In the genomic region with DNA sequence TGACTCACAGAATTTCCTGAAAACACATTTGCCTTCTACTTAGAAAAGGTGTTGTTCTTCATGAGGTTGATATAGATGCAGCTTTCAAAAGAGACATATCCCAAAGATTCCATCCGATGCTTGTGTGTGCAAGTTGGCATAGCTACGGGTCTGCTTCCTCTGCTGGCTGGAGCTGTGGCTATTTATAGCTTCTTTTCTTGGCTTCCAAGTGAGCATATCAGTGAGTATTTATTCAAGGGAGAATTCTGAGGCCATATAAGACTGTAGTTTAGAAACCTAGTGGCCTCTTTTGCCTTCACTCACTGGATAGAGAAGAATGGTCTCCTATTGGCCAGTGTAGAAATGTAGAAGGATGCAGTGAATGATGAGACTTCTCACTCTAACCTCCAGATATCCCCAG, we compare ENCODE assay signal across 9 mouse cellular contexts. TPM values are rescaled to one million over a fixed set of nuclear protein-coding genes. Genes with fewer than 3 reads are reported as not detected.
DNase-seq lines count a peak whose midpoint lies in the region; ATAC-seq lines count a peak whose summit lies in the region.
"Had no signal": no experiment of that assay in that cellular context is flagged by ENCODE, and none has a peak within 500 bp of the region (broad histone marks: within the 10 kb centered on the region; RNA-seq: fewer than 3 reads in every experiment).

No protein-coding gene starts in this region.

- H3K4me2 ChIP-seq in heart, embryonic 11.5 days, result peak overlapping the region; percentile 20
- H3K4me2 ChIP-seq: limb, embryonic 12.5 days had no signal

- peak overlapping the region; percentile 91 for H3K27ac ChIP-seq in heart, embryonic 11.5 days (ENCODE audit: low read depth, low read length)
- H3K27ac ChIP-seq: limb, embryonic 12.5 days had no signal

- H3K4me1 ChIP-seq in heart, embryonic 11.5 days (ENCODE audit: control insufficient read depth, insufficient read depth, low read length), result peaks cover 33% of the 10 kb centered on the region

- H3K27me3 ChIP-seq in heart, embryonic 11.5 days (ENCODE audit: control insufficient read depth, insufficient read depth, low read length), result no peaks in the 10 kb centered on the region
- H3K27me3 ChIP-seq: limb, embryonic 12.5 days had no signal

- no peak overlapping the region for H3K4me3 ChIP-seq in heart, embryonic 11.5 days (ENCODE audit: low read depth, low read length)
- H3K4me3 ChIP-seq: erythroblast, embryonic 14.5 days; limb, embryonic 12.5 days had no signal

- no peaks in the 10 kb centered on the region for H3K9me3 ChIP-seq in heart, embryonic 11.5 days (replicated peaks; ENCODE audit: control insufficient read depth, low read length)
- H3K9me3 ChIP-seq: limb, embryonic 12.5 days had no signal

- no peak overlapping the region for H3K9ac ChIP-seq in heart, embryonic 11.5 days (ENCODE audit: low read depth, low read length)
- H3K9ac ChIP-seq: limb, embryonic 12.5 days had no signal

- peak; percentile 65; the same call in 1 of the 2 replicates for ATAC-seq in heart, embryonic 11.5 days (replicated peaks; ENCODE audit: insufficient number of reproducible peaks, low FRiP score, low TSS enrichment)
- ATAC-seq in erythroblast, adult 5-6 weeks (replicated peaks; ENCODE audit: low FRiP score, poor library complexity, severe bottlenecking), result no peak

- DNase-seq in layer of hippocampus, adult 11-12 months (ENCODE audit: low spot score), result peak; percentile 14
- DNase-seq in layer of hippocampus, adult 8-10 months (ENCODE audit: low spot score in 2 of 2), result no peak
- DNase-seq in cerebellum, adult 9-11 months, result peak; percentile 13
- DNase-seq in right cerebral cortex, adult 2 months (ENCODE audit: low spot score in 2 of 2), result peak; percentile 23 to 42
- DNase-seq in testis, postnatal 14 days (ENCODE audit: low spot score), result no peak

- H3K36me3 ChIP-seq in heart, embryonic 11.5 days (ENCODE audit: control insufficient read depth, insufficient read depth, low read length), result no peaks in the 10 kb centered on the region
- H3K36me3 ChIP-seq: limb, embryonic 12.5 days had no signal

- WGBS in heart, embryonic 11.5 days (ENCODE audit: insufficient replicate concordance), result 9% methylated on average over 2 of the region's 2 CpGs

RNA-seq across cellular contexts. Expression of gene Cacnb2, which starts 38.2 kb away (rescaled TPM):
- total RNA-seq in layer of hippocampus, adult 8-10 months (2022), result 10 to 100 TPM; 67.3 to 86.2 (median 82.8) TPM
- 7.6 and 12.2 TPM in 2 replicates for polyA plus RNA-seq in heart, embryonic 11.5 days (2014; fragmentation: Nextera tagmentation; extraction: Ambion mirVana)
- total RNA-seq in erythroblast, adult 5-6 weeks (2015; ENCODE audit: low replicate concordance), result not detected in 2 replicates
- total RNA-seq in erythroblast, adult 5-6 weeks (2017; ENCODE audit: low replicate concordance), result 0.42 TPM in 1 of 2 replicates, not detected in the other
- polyA plus RNA-seq: erythroblast, embryonic 14.5 days had no signal

Comparison
In these comparisons a context has a peak if more than half of its experiments do, and no peak if none do; other contexts are left out.
1. DNase-seq: peak in layer of hippocampus, adult 11-12 months (single experiment), cerebellum, adult 9-11 months (single experiment) and right cerebral cortex, adult 2 months (2 of 2); none in layer of hippocampus, adult 8-10 months (0 of 2) and testis, postnatal 14 days (single experiment).
2. RNA of gene Cacnb2, which starts 38.2 kb away (total RNA-seq): 67.3 to 86.2 TPM in layer of hippocampus, adult 8-10 months; 0.42 TPM in erythroblast, adult 5-6 weeks; every median in the first group is over 10 times any median in the second.